Mouse (Mus musculus) heart, adult 2 months (tissue): ENCODE measurements at regions not wholly inside any gene's neighbourhood (a gene's known extent, or its start where the extent isn't known, plus 50 kb on each side); places are given as distances from the start of the nearest gene placed in this dataset.

Source experiments
- CTCF ChIP-seq: fragments of 200-600 bp; IDR thresholded peaks from 2 replicates; pipeline ENCODE4 v1.8.1; 2022; ENCODE audit warnings: antibody characterized with exemption, mild to moderate bottlenecking, moderate library complexity
- EP300 ChIP-seq: fragments of 200-500 bp; IDR thresholded peaks from 2 replicates; pipeline ENCODE4 v1.6.1; 2011; ENCODE audit warnings: low read depth, low read length, control low read depth; ENCODE audit not compliant: insufficient read depth
- POLR2A ChIP-seq: fragments of 200-500 bp; IDR thresholded peaks from 2 replicates; pipeline ENCODE4 v1.6.1; 2011; ENCODE audit warnings: mild to moderate bottlenecking, low read depth, low read length, control low read depth; ENCODE audit not compliant: insufficient read depth

DNA sequence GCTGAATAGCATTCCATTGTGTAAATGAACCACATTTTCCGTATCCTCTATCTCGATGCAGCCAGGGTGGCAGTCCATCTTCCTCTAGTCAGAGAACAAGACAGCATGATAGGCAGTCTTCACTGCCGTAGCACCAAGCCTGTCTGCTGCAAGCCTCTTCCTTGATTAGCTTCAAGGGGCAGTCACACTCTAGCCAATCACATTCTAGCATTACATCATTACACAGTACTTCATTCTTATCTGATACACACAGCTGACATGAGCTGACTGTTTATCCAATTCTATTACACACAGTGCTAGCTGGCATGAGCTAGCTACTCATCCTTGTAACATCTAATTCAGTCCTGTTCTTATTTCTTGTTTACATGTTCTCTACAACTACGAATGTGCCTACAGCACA, 156.6 kb downstream of the Gm21897 start:
- TF ChIP-seq CTCF (no peak), POLR2A (no peak), EP300 (no peak)
